Mouse (Mus musculus) ES-Bruce4 (cell line): ENCODE results near the gene Ndn. TPM values are rescaled to one million over a fixed set of nuclear protein-coding genes. Genes with fewer than 3 reads are reported as not detected.

Experiments
- H3K27ac ChIP-seq: 2 replicates; pipeline ENCODE4 v1.5.1; 2012; ENCODE audit warnings: low read length, inconsistent platforms; ENCODE audit not compliant: insufficient read depth
- H3K27me3 ChIP-seq: 2 replicates; pipeline ENCODE4 v1.6.1; 2012; ENCODE audit warnings: mild to moderate bottlenecking, low read length, inconsistent platforms; ENCODE audit not compliant: control insufficient read depth, poor library complexity, insufficient read depth, severe bottlenecking
- H3K36me3 ChIP-seq: 2 replicates; pipeline ENCODE4 v1.6.1; 2012; ENCODE audit warnings: inconsistent platforms, mild to moderate bottlenecking, low read length, moderate library complexity; ENCODE audit not compliant: control insufficient read depth, poor library complexity, insufficient read depth, severe bottlenecking
- H3K4me1 ChIP-seq: one replicate; pipeline ENCODE4 v1.8.1; 2011; ENCODE audit warnings: low read length; ENCODE audit not compliant: control insufficient read depth, insufficient read depth
- H3K4me3 ChIP-seq: 2 replicates; pipeline ENCODE4 v1.5.1; 2011; ENCODE audit warnings: low read depth, mild to moderate bottlenecking, low read length
- H3K9ac ChIP-seq: 2 replicates; pipeline ENCODE4 v1.6.1; 2012; ENCODE audit warnings: low read depth, mild to moderate bottlenecking, inconsistent platforms; ENCODE audit not compliant: poor library complexity, severe bottlenecking
- H3K9me3 ChIP-seq: replicated peaks from 2 replicates; pipeline ENCODE4 v1.6.1; 2012; ENCODE audit warnings: mild to moderate bottlenecking, low read length, inconsistent platforms; ENCODE audit not compliant: control insufficient read depth, poor library complexity, insufficient read depth, severe bottlenecking
- CTCF ChIP-seq: IDR thresholded peaks from one replicate; pipeline ENCODE4 v1.8.1; 2011; ENCODE audit warnings: low read depth, low read length
- EP300 ChIP-seq: IDR thresholded peaks from 2 replicates; pipeline ENCODE4 v1.6.1; 2011; ENCODE audit warnings: low read depth, low read length; ENCODE audit not compliant: insufficient read depth
- POLR2A ChIP-seq: IDR thresholded peaks from one replicate; pipeline ENCODE4 v1.8.1; 2011; ENCODE audit warnings: low read length; ENCODE audit not compliant: insufficient read depth
- polyA plus RNA-seq: library from polyadenylated mRNA; stranded (reverse); fragments of >200 nt; gene quantifications from 2 replicates; pipeline ENCODE4 v1.2.4, GENCODE M21; 2011; ENCODE audit warnings: low read depth; ENCODE audit not compliant: missing spikeins, insufficient read depth, insufficient read length

Gene Ndn
- polyA plus RNA-seq, 1 experiment = 2.7 TPM

GRCm38 (mm10) chr7:62348804-62349190 is 2.4 kb downstream of the Ndn start:
- H3K9ac ChIP-seq = peak overlapping the region; percentile 23; the same call in 1 of the 2 replicates
- H3K4me1 ChIP-seq = no peaks in the 10 kb centered on the region
- no peaks in the 10 kb centered on the region for H3K9me3 ChIP-seq
- H3K4me3 ChIP-seq = peak overlapping the region; percentile 94
- H3K36me3 ChIP-seq = no peaks in the 10 kb centered on the region
- no peak overlapping the region for H3K27ac ChIP-seq
- TF ChIP-seq POLR2A (no peak), EP300 (no peak), CTCF (no peak)
- no peaks in the 10 kb centered on the region for H3K27me3 ChIP-seq

GRCm38 (mm10) chr7:62351266-62351665 is 4.9 kb downstream of the Ndn start:
- H3K4me1 ChIP-seq = no peaks in the 10 kb centered on the region
- no peaks in the 10 kb centered on the region for H3K9me3 ChIP-seq
- no peak overlapping the region for H3K9ac ChIP-seq
- H3K36me3 ChIP-seq = no peaks in the 10 kb centered on the region
- no peak overlapping the region for H3K27ac ChIP-seq
- no peaks in the 10 kb centered on the region for H3K27me3 ChIP-seq
- no peak overlapping the region for H3K4me3 ChIP-seq
- TF ChIP-seq EP300 (no peak), POLR2A (no peak), CTCF (no peak)

GRCm38 (mm10) chr7:62365039-62365636 is 18.8 kb downstream of the Ndn start:
- Histone ChIP-seq H3K27ac (no peak overlapping the region), H3K27me3 (no peaks in the 10 kb centered on the region; the same call in 1 of the 2 replicates), H3K4me3 (no peak overlapping the region), H3K36me3 (no peaks in the 10 kb centered on the region), H3K9me3 (no peaks in the 10 kb centered on the region), H3K4me1 (no peaks in the 10 kb centered on the region), H3K9ac (no peak overlapping the region)
- TF ChIP-seq POLR2A (no peak), CTCF (no peak), EP300 (no peak)

GRCm38 (mm10) chr7:62366730-62367129 is 20.4 kb downstream of the Ndn start:
- Histone ChIP-seq H3K9me3 (no peaks in the 10 kb centered on the region), H3K4me3 (no peak overlapping the region), H3K9ac (no peak overlapping the region), H3K27ac (no peak overlapping the region), H3K36me3 (no peaks in the 10 kb centered on the region), H3K27me3 (no peaks in the 10 kb centered on the region; the same call in 1 of the 2 replicates), H3K4me1 (no peaks in the 10 kb centered on the region)
- TF ChIP-seq POLR2A = no peak
- TF ChIP-seq CTCF = no peak
- no peak for TF ChIP-seq EP300

GRCm38 (mm10) chr7:62375658-62376057 is 29.3 kb downstream of the Ndn start:
- TF ChIP-seq POLR2A = no peak
- no peak for TF ChIP-seq CTCF
- no peak for TF ChIP-seq EP300

GRCm38 (mm10) chr7:62376510-62377304 is 30.3 kb downstream of the Ndn start, which contains the start of gene Magel2:
Gene Magel2 (plus strand): TSS chr7:62377010.
- H3K4me1 ChIP-seq = no peaks in the 10 kb centered on the region
- no peaks in the 10 kb centered on the region for H3K36me3 ChIP-seq
- 0 out of 2 replicates have a peak, but pooled peaks cover 3% of the 10 kb centered on the region for H3K27me3 ChIP-seq
- H3K27ac ChIP-seq = no peak within 1 kb of the TSS
- H3K9ac ChIP-seq = peak within 1 kb of the TSS; percentile 19
- TF ChIP-seq POLR2A (peak; percentile 61), CTCF (no peak)
- no peaks in the 10 kb centered on the region for H3K9me3 ChIP-seq
- H3K4me3 ChIP-seq = peak within 1 kb of the TSS; percentile 62

More at GRCm38 (mm10) chr7:62375658-62376057, 29.3 kb downstream of the Ndn start:
- no peak overlapping the region for H3K4me3 ChIP-seq
- no peaks in the 10 kb centered on the region for H3K4me1 ChIP-seq
- no peak overlapping the region for H3K27ac ChIP-seq
- no peak overlapping the region for H3K9ac ChIP-seq
- H3K27me3 ChIP-seq = 0 out of 2 replicates have a peak, but pooled peaks cover 3% of the 10 kb centered on the region
- no peaks in the 10 kb centered on the region for H3K36me3 ChIP-seq
- no peaks in the 10 kb centered on the region for H3K9me3 ChIP-seq
